Mouse (Mus musculus) telencephalon, adult 2 months (tissue): ENCODE measurements around the gene Zfp511.

Source experiments
- DNase-seq: peaks from one replicate; pipeline ENCODE4 v3.0.0-alpha.2; 2011; ENCODE audit warnings: low read depth, low spot score

Zfp511 gene

DNA sequence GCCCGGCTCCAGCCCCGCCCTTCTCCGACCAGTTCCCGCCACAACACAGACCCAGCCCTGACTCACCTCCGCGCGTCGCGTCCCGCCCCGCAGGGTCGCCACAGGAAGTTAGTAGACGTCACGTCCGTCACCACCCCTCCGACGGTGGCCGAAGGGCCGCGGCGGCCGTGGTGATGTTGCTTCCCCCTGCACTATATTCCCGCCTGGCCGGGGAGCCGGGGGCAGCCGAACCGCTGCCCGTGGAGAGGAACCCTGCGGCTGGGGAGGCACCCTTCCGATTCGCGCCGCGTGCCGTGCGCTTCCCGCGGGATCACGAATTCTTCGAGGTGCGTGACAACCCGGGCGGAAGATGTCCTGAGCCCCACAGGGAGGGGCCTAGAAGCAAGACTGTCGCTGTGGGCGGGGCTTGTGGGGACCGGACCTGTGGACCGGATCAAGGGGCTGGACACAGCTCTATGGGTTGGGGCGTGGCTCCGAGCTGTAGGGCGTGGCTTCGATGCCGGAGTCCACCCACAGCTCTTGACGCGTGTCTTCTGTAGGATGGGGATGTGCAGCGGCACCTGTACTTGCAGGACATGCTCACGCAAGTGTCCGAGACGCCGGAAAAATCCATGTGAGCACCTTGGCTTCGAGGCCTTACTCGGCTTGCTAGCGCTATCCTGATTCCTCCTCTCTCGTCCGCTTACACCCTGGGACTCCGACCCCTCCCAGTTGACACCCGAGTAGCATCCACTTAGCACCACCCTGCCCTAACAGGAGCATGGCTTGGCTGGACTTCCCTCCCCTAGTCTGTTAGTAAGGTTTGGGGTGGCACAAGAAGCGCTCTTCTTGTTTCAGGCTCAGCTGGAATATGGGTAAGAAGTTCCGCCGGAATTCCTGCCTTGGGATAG is at the start of gene Zfp511, which contains the start of gene Tubgcp2:
Gene Zfp511 (plus strand): TSS at position 111 of the 890 bp plus-strand sequence.
Gene Tubgcp2 (minus strand): TSS at position 389 of the 890 bp plus-strand sequence.
- peak; percentile 95 for DNase-seq

DNA sequence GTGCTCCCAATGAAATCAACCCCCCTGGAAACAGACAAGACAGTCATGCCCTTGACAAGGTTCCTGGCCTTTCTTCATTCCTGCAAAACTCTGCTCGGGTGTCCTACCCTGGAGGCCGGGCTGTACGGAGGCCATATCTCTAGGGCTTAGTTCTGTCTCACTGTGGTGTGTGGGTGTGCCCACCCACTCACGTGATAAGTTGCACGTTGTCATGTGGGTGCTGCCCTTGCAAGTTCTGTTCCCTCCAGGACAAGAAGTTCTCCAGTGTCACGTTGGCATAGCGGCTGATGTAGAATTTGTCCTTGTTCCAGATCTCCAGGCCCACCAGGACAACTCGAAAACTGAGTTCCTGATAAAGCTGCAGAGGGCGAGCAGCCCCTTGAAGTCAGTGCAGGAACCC is 47.9 kb upstream of the Zfp511 start:
- DNase-seq, result no peak

DNA sequence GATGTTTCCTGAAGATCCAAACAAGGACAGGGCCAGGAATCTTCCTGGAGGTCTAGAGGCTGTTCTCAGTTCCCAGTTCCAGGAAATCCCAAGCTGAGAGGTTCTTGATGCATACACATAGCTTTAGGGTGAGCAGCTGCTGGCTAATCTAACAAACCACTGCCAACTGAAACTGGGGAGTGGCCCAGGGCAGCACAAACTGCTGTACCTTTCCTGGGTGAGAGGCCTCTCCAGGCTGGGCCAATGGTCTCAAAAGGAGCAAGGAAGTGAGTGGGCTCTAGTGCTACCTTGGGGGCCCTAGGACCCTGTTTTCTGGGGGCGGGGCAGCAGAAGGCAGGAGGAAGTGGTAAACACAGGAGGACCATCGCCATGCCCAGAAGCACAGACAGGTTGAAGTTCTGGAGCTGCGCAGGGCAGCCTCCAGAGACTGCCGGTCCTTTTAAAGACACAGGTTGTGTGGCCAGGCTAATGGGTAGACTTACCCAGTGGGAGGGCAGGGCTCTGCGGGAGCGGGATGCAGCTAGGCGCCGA is 45.3 kb upstream of the Zfp511 start:
- DNase-seq, result no peak

DNA sequence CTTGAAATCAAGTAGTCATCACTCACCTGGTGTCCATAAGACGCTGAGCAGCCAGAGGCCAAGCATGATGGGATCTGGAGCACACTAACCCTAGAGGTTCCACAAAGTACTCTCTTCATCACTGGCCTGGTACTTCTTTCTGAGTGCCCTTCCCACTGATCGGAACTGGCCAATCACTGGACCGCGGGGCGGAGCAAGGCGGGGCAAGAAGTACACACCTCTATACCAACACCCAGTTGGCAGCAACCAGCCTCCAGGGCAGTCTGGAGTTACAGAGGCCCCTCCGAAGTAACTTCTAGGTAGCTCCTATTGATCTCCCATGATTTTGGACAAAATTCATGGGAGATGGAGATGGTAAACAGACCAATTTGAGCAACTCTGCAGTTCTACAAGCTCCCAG is 43.8 kb upstream of the Zfp511 start, which contains the start of gene Adam8:
Gene Adam8 (minus strand): TSS at position 157 of the 400 bp plus-strand sequence.
- DNase-seq, result no peak

DNA sequence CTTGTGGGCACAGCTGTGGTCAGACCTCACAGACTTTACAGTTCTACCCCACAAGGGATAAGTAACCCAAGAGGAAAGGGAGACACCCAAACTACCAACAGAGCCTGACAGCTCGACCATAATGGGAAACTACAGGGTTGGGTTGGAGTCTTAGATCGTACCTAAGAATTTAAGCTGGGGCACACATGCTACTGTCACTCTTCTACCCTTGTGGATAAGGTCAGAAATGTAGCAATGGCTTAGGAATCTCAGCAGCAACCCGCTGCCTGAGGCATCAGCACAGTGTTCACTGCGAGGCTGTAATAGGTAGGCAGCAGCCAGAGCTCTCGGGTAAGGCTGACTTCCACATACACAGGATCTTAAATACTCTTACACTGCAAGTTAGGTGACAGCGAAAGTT is 42.7 kb upstream of the Zfp511 start:
- DNase-seq, result no peak

DNA sequence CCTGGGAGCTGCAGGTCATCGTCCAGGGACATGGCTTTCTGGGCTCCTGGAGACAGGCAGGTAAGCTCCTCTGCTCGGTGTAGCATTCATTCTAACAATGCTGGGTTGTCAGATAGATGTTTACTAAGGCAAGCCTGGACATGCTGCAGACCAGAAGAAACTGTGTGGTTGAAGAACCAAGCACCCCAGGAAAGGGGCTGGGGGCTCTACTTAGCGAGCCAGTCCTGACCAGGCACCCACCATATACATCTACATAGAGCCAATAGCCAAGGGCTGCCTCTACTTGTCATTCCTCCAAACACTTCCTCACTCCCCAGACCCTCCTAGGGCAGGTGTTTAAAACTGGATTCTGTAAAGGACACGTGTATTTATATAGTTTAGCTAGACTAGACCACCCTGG is 42.0 kb upstream of the Zfp511 start:
- DNase-seq, result no peak

DNA sequence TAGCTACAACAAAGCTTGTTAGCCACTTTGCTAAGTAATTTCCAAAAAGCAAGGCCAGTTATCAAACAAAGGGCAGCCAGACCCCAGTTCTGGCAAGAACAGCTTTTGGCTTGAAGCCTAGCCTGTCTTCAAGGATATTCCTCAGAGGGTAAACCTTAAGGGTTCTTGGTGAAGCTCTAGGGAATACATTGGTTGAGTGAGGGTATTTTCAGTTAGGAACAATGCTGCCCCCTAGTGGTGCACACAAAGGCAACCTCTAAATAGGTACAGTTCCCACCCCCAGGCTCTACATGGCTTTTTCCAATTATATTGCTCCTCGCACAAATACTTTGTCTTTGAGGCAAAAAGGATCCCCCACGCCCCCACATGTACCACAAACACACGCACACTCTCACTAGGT is 41.5 kb upstream of the Zfp511 start:
- DNase-seq, result peak; percentile 66

DNA sequence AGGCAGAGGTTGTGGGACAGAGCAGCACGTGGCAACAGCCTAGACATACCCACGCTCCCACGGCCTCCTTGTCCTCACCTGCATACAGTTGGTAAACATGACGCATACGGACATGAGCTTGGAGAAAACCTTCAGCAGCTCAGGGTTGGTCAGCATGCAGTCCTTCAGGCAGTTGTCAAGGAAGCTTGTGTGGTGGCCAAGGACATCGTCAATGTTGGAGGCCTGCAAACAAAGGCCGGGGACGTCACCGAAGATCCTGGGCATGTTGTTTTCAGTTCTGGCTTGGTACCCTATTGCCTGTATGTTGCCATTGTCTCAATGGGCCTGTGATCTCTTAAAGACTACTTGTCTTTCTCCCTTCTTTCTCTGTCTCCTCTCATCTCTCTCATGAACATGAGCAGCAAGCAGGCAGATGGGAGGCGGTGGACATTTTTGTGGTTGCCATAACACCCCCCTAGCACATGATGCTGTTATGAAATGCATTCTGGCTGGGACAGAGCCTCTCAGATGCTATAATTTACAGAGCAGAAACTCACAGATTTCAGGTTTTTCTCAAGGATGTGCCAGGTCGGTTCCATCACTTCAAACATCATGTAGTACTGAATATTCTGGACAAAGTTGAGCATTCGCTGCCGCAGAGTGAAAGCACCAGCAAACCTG is 37.4 kb upstream of the Zfp511 start:
- peak; percentile 74 for DNase-seq

DNA sequence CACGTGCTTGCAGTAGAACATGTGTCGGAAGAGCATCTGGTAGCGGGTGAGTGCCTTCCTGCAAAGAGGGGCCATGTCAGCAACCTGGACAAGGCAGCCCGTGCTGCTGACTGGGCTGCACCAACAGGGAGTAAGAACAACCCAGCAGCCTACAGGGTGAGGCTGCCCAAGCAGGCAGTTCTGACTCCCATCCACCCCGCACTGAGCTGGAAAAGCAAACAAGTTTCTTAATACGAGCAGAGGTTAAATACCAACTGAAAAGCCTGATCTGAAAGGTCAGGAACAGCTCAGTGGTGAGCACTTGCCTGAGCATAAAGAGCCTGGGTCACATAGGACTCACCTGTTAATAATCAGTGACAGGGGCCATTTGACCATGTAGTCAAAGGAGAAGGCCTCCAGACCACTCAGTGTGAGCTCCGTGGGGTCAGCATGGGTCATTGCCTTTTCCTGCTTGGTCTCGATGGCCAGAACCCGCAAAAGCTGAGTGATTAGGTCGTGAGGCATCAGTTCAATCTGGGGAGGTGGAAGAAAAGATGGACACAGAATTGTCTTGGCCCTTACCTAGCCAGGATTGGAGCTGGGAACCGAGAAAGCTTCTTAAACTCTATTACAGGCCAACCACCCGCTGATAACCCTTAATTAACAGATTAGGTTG is 35.0 kb upstream of the Zfp511 start:
- DNase-seq, result no peak

DNA sequence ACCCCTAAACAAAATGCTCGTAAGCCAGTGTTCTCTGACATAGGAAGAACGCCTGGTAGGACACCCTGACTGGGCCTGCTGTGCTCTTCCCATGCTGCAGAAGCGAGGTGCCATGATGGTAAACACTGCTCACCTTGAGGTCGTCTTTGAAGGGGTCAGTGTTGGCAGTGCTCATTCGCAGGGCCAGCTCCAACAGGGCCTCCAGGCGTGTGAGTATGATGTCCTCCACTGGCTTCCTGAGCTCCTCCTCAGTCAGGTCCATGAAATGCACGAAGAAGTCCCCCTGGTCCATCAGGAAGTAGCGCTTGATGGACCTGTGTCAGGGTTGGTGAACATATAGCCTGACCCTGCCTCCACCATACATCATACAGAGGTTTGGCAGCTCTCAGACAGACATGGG is 31.5 kb upstream of the Zfp511 start:
- no peak for DNase-seq

DNA sequence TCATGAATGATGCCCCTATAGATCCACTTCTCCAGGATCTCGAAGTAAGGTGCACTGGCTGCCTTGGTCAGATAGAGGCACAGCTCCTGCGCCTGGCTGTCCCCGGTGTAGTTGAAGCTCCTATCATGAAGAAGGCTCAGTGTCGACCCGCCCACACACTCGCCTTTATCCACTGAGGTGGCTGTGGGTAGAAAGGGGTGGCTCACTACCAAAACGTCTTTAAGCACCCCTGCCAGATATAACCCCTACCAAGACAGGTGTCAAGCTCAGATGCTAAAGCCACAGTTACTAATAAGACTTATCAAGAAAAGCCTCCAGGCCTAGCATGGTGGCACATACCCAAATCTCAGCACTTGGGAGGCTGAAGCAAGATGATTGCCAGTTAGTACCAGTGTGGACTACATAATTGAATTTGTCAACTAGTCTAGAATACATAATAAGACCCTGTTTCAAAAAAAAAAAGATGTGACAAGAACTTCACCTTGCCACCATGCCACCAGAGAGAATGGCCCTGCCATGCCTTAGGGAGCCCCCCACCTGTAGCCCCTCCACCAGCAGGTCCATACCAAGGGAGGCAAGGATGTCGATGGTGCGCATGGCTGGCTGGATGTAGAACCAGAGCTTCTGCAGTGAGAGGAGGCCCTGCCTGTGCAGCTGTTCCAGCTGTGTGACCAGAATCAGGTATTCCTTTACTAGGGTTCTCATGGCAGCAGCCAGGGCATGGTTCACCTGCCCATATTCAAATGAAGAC is 29.2 kb upstream of the Zfp511 start:
- DNase-seq, result no peak

DNA sequence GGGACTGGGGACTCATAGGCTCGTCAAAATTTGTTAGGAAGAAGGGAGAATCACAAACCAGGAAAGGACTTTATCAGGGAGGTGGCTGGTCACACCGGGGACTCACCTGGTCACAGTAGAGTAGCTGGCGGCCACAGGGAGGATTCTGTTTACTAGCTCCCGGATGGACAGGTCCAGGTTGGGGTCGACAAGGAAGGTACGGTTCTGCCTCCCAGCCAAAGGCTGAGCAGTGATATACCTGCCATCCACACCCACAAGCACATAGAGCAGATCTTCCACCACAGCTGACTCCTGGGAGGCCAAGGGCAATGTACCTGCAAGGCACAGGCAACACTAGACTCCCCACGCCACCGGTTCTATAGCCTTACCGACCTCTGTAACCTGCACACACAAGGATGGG is 28.4 kb upstream of the Zfp511 start:
- no peak for DNase-seq

DNA sequence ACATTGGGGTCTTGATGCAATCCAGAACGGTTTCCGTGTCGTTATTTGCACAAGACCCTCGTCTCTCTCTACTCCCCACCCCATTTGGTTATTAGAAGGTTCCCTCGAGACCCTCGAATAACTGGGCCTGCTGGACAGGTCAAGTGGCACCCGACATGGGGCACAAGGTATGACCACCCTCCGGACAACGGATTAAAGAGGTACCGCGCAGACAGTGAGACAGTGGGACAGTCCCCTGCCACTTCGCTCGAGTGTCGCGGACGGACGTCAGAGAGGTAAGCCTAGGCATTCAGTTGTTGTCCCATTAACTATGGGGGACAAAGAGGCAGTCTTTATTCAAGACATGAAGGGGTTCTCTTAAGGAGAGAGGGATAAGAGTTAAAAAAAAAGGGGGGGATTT is 24.9 kb upstream of the Zfp511 start:
- no peak for DNase-seq

DNA sequence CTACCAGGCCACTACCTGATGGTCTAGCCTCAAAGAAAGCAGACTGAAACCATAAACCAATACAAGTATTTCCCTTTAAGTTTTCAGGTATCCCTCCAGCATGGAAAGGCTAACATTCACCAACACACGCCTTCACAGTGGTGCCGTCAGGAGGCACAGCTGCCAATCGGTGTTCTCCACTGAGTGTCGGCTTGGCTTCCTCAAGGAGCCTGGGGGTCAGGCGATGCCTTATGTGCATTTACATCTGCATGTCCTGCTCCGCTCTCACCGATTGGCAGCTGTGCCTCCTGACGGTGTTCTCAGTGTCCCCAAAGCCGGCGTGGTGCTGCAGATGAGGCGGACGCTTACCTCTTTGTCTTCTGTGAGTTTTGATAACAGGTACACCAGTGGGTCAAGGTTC is 4.4 kb upstream of the Zfp511 start:
- DNase-seq, result no peak

DNA sequence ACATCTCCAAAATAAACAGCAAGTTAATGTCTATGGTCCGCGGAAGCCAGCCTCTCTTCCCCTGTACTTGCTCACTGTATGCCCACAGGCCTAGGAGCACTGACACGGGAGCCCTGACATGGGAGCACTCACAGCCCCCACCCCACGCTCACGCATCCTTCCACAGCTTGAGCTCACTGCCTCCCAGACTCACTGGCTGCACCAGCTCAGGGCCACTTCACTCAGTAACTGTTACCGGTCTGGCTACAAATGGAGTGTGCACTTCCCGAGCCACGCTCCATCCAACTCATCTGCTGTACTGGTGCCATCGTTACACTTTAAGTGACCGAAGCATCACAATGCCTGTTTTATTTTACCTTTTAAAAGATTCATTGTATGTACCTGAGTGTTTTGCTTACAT is 3.8 kb upstream of the Zfp511 start:
- no peak for DNase-seq

DNA sequence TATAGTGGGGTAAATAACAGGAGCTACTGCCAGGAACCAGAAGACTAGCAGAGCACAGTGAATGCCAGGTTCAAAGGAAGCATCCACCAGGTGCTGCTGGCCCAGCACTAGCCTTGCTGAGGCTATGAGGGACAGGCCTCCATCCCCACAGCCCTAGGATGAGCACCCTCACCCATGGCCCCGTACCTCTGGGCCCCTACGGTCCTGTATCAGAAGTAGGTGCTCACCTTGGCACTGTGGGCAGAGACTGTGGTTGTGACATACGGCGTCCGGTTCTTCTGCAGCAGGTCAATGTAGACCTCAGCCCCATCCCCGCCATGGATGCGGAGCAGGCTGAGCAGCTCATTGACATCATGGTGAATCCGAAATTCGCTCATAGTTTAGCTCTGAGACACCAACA is 2.8 kb upstream of the Zfp511 start:
- no peak for DNase-seq

DNA sequence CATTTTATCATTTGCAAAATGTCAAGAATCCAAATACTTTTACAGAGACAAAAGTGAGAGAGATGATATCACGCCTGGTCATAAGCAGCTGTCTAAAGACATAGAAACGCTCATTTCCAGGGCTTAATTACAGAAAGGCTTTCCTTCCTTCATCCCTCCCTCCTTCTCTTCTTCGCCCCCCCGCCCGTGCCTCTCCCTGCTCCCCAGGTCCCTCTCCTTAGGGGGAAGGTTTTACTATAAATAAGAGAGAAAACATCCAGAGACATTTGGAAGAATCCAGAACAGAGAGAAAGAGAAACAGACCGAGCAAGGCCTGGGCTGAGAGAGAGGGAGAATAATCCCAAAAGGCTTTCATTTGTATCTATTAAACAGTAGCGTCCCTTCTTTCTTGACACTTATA is 735 bp upstream of the Zfp511 start:
- no peak for DNase-seq

DNA sequence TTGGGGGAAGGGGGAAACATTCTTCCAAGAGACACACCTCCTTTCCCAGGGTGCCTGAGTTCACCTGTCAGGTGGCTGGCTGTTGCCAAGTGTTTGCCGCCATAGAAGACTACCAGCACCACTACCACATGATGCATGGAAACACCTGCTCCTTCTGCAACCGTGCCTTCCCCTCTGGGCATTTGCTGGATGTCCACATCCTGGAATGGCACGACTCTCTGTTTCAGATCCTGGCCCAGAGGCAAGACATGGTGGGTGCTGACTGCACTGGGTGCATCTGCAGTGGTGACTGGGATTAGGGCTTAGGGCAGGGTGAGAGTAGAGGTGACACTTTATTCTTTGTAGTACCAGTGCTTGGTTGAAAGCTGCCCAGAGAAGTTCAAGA is 972 bp downstream of the Zfp511 start:
- no peak for DNase-seq

DNA sequence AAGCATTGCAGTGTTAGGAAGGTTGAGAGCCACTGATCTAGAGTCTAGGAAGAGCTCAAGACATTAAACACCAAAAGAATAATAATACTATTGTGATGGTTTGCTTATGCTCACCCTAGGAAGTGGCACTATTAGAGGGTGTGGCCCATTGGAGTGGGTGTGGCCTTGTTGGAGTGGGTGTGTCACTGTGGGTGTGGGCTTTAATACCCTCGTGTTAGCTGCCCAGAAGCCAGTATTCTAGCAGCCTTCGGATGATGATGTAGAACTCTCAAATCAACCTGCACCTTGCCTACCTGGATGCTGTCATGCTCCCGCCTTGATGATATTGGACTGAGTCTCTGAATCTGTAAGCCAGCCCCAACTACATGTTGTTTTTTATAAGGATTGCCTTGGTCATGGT is 6.5 kb downstream of the Zfp511 start:
- no peak for DNase-seq

DNA sequence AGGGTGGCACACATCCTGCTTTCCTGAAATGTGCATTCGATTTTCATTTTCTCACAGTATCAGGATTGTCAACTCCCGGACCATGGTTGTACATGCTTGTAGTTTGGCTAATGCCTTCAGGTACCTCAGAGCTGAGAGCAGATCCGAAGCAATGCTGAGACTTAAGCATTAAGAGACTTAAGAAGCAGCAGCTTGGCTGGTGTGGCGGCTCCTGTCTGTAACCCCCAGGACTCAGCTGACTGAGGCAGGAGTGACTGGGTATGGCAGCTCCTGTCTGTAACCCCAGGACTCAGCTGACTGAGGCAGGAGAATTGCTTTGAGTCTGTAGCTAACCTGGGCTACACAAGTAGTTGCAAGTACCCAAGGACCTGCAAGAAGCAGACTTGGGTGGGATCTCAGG is 9.4 kb downstream of the Zfp511 start:
- DNase-seq, result no peak

DNA sequence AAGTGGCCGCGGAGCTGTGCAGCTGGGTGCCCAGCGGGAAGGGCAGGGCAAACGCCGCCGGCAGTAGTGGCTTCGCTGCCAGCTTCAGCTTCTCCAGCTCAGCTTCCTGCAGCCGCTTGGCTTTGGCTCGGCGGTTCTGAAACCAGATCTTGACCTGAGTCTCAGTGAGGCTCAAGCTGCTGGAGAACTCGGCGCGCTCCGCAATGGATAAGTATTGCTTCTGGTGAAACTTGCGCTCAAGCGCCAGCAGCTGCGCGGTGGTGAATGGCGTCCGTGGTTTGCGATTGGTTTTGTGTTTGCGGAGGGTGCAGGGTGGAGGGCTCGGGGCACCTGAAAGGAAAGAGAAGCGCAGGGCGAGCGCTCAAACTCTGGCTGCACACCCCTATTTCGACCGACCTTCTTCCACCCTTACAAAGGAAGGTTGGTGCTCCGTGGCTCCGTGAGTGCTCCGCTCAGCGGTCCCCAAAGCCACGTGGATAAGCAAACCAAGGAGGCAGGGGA is 11.7 kb downstream of the Zfp511 start:
- no peak for DNase-seq
